Mouse (Mus musculus): ENCODE measurements around the gene Sctr. TPM values are rescaled to one million over a fixed set of nuclear protein-coding genes. Genes with fewer than 3 reads are reported as not detected.

Sctr gene
- polyA plus RNA-seq, 1 experiment = not detected

GRCm38 (mm10) chr1:120020322-120020897 lies 13.7 kb downstream of the Sctr start:
- TF ChIP-seq POLR2A (IDR thresholded peaks at IDR 0.05; ENCODE audit: borderline replicate concordance, control insufficient read depth, low read depth, low read length) (no peak), CTCF (IDR thresholded peaks at IDR 0.05; ENCODE audit: control insufficient read depth, insufficient read depth, low read length) (no peak)
- Histone ChIP-seq H3K27ac (ENCODE audit: control insufficient read depth, insufficient read depth, low read depth, low read length, poor library complexity) (no peak overlapping the region), H3K4me1 (ENCODE audit: control insufficient read depth, insufficient read depth, low read length) (no peaks in the 10 kb centered on the region; the same call in 1 of the 2 replicates), H3K4me3 (replicated peaks; ENCODE audit: control insufficient read depth, low read depth, low read length) (no peak overlapping the region)
- WGBS = 31% methylated on average over 7 of the region's 7 CpGs

GRCm38 (mm10) chr1:120021951-120022350 lies 15.3 kb downstream of the Sctr start:
- Histone ChIP-seq H3K4me3 (replicated peaks; ENCODE audit: control insufficient read depth, low read depth, low read length) (no peak overlapping the region), H3K27ac (ENCODE audit: control insufficient read depth, insufficient read depth, low read depth, low read length, poor library complexity) (no peak overlapping the region), H3K4me1 (ENCODE audit: control insufficient read depth, insufficient read depth, low read length) (no peaks in the 10 kb centered on the region; the same call in 1 of the 2 replicates)
- 80% methylated on average over 17 of the region's 17 CpGs for WGBS
- TF ChIP-seq CTCF (IDR thresholded peaks at IDR 0.05; ENCODE audit: control insufficient read depth, insufficient read depth, low read length) (no peak), POLR2A (IDR thresholded peaks at IDR 0.05; ENCODE audit: borderline replicate concordance, control insufficient read depth, low read depth, low read length) (no peak)

GRCm38 (mm10) chr1:120024331-120025049 lies 17.8 kb downstream of the Sctr start:
- Histone ChIP-seq H3K4me3 (replicated peaks; ENCODE audit: control insufficient read depth, low read depth, low read length) (no peak overlapping the region), H3K27ac (ENCODE audit: control insufficient read depth, insufficient read depth, low read depth, low read length, poor library complexity) (no peak overlapping the region), H3K4me1 (ENCODE audit: control insufficient read depth, insufficient read depth, low read length) (no peaks in the 10 kb centered on the region)
- 82% methylated on average over 10 of the region's 10 CpGs for WGBS
- TF ChIP-seq POLR2A (IDR thresholded peaks at IDR 0.05; ENCODE audit: borderline replicate concordance, control insufficient read depth, low read depth, low read length) (no peak), CTCF (IDR thresholded peaks at IDR 0.05; ENCODE audit: control insufficient read depth, insufficient read depth, low read length) (no peak)

GRCm38 (mm10) chr1:120025050-120025439 lies 18.4 kb downstream of the Sctr start:
- no peak overlapping the region for H3K4me3 ChIP-seq (replicated peaks; ENCODE audit: control insufficient read depth, low read depth, low read length)
- 21% methylated on average over 2 of the region's 2 CpGs for WGBS
- TF ChIP-seq POLR2A (IDR thresholded peaks at IDR 0.05; ENCODE audit: borderline replicate concordance, control insufficient read depth, low read depth, low read length) (no peak), CTCF (IDR thresholded peaks at IDR 0.05; ENCODE audit: control insufficient read depth, insufficient read depth, low read length) (no peak)
- H3K4me1 ChIP-seq (ENCODE audit: control insufficient read depth, insufficient read depth, low read length) = no peaks in the 10 kb centered on the region
- no peak overlapping the region for H3K27ac ChIP-seq (ENCODE audit: control insufficient read depth, insufficient read depth, low read depth, low read length, poor library complexity)

GRCm38 (mm10) chr1:120027693-120028092 lies 21.0 kb downstream of the Sctr start:
- 22% methylated on average over 4 of the region's 4 CpGs for WGBS
- no peak overlapping the region for H3K27ac ChIP-seq (ENCODE audit: control insufficient read depth, insufficient read depth, low read depth, low read length, poor library complexity)
- no peaks in the 10 kb centered on the region for H3K4me1 ChIP-seq (ENCODE audit: control insufficient read depth, insufficient read depth, low read length)
- TF ChIP-seq CTCF (IDR thresholded peaks at IDR 0.05; ENCODE audit: control insufficient read depth, insufficient read depth, low read length) = no peak
- TF ChIP-seq POLR2A (IDR thresholded peaks at IDR 0.05; ENCODE audit: borderline replicate concordance, control insufficient read depth, low read depth, low read length) = no peak
- H3K4me3 ChIP-seq (replicated peaks; ENCODE audit: control insufficient read depth, low read depth, low read length) = no peak overlapping the region

- TF ChIP-seq CTCF (IDR thresholded peaks at IDR 0.05; ENCODE audit: control insufficient read depth, insufficient read depth, low read length) (no peak), POLR2A (IDR thresholded peaks at IDR 0.05; ENCODE audit: borderline replicate concordance, control insufficient read depth, low read depth, low read length) (no peak)
- Histone ChIP-seq H3K4me1 (ENCODE audit: control insufficient read depth, insufficient read depth, low read length) (no peaks in the 10 kb centered on the region), H3K4me3 (replicated peaks; ENCODE audit: control insufficient read depth, low read depth, low read length) (no peak overlapping the region), H3K27ac (ENCODE audit: control insufficient read depth, insufficient read depth, low read depth, low read length, poor library complexity) (no peak overlapping the region)
- 75% methylated on average over 3 of the region's 3 CpGs for WGBS
Observed at GRCm38 (mm10) chr1:120030474-120030873, 23.8 kb downstream of the Sctr start.

GRCm38 (mm10) chr1:120032804-120033468 lies 26.2 kb downstream of the Sctr start:
- Histone ChIP-seq H3K4me1 (ENCODE audit: control insufficient read depth, insufficient read depth, low read length) (no peaks in the 10 kb centered on the region), H3K4me3 (replicated peaks; ENCODE audit: control insufficient read depth, low read depth, low read length) (no peak overlapping the region)

GRCm38 (mm10) chr1:120033469-120033854 lies 26.8 kb downstream of the Sctr start:
- Histone ChIP-seq H3K4me3 (replicated peaks; ENCODE audit: control insufficient read depth, low read depth, low read length) (no peak overlapping the region), H3K27ac (ENCODE audit: control insufficient read depth, insufficient read depth, low read depth, low read length, poor library complexity) (no peak overlapping the region), H3K4me1 (ENCODE audit: control insufficient read depth, insufficient read depth, low read length) (no peaks in the 10 kb centered on the region)
- 71% methylated on average over 2 of the region's 2 CpGs for WGBS
- TF ChIP-seq CTCF (IDR thresholded peaks at IDR 0.05; ENCODE audit: control insufficient read depth, insufficient read depth, low read length) (no peak), POLR2A (IDR thresholded peaks at IDR 0.05; ENCODE audit: borderline replicate concordance, control insufficient read depth, low read depth, low read length) (no peak)

More at GRCm38 (mm10) chr1:120032804-120033468, 26.2 kb downstream of the Sctr start:
- H3K27ac ChIP-seq (ENCODE audit: control insufficient read depth, insufficient read depth, low read depth, low read length, poor library complexity) = no peak overlapping the region
- 34% methylated on average over 10 of the region's 10 CpGs for WGBS
- TF ChIP-seq CTCF (IDR thresholded peaks at IDR 0.05; ENCODE audit: control insufficient read depth, insufficient read depth, low read length) (peak; percentile 90), POLR2A (IDR thresholded peaks at IDR 0.05; ENCODE audit: borderline replicate concordance, control insufficient read depth, low read depth, low read length) (no peak)
